Mouse (Mus musculus) midbrain, postnatal 0 days (tissue): Measurements from ENCODE around the gene Gm32717. TPM values are rescaled to one million over a fixed set of nuclear protein-coding genes. Genes with fewer than 3 reads are reported as not detected.
"Not testable (repeated sequence)": the region's sequence is repeated elsewhere in the genome, so short reads cannot be mapped to it uniquely, and the experiment has no call there.

Experiments used
- ATAC-seq: fragments of 200-750 bp; cut with Nextera tagmentation; 2 replicates; pipeline ENCODE4 v1.8.0; 2017; ENCODE audit warnings: moderate number of reproducible peaks, mild to moderate bottlenecking, moderate TSS enrichment, moderate library complexity; ENCODE audit not compliant: low FRiP score
- DNase-seq: peaks from one replicate; pipeline ENCODE4 v3.0.0-alpha.2; 2015; ENCODE audit warnings: low spot score
- H3K27ac ChIP-seq: fragments of 300-500 bp; sonication (generic); 2 replicates; pipeline ENCODE4 v1.5.1; 2014; ENCODE audit warnings: low read depth, mild to moderate bottlenecking, low read length, mixed read lengths
- H3K27me3 ChIP-seq: fragments of 300-500 bp; sonication (generic); 2 replicates; pipeline ENCODE4 v1.6.1; 2014; ENCODE audit warnings: low read length, control low read depth, mixed read lengths; ENCODE audit not compliant: insufficient read depth
- H3K36me3 ChIP-seq: fragments of 300-500 bp; sonication (generic); 2 replicates; pipeline ENCODE4 v1.6.1; 2014; ENCODE audit warnings: low read length, control low read depth, mixed read lengths; ENCODE audit not compliant: insufficient read depth
- H3K4me1 ChIP-seq: fragments of 300-500 bp; sonication (generic); 2 replicates; pipeline ENCODE4 v1.6.1; 2014; ENCODE audit warnings: mild to moderate bottlenecking, control low read depth, antibody characterized with exemption, low read length, mixed read lengths; ENCODE audit not compliant: insufficient read depth
- H3K4me2 ChIP-seq: fragments of 300-500 bp; sonication (generic); 2 replicates; pipeline ENCODE4 v1.6.1; 2014; ENCODE audit warnings: low read depth, mild to moderate bottlenecking, low read length, mixed read lengths; ENCODE audit not compliant: poor library complexity, severe bottlenecking
- H3K4me3 ChIP-seq: fragments of 300-500 bp; sonication (generic); 2 replicates; pipeline ENCODE4 v1.5.1; 2014; ENCODE audit warnings: low read depth, mild to moderate bottlenecking, low read length, moderate library complexity
- H3K9ac ChIP-seq: fragments of 300-500 bp; sonication (generic); replicated peaks from 2 replicates; pipeline ENCODE4 v1.6.1; 2014; ENCODE audit warnings: mild to moderate bottlenecking, low read length, moderate library complexity, mixed read lengths; ENCODE audit not compliant: poor library complexity, severe bottlenecking
- H3K9me3 ChIP-seq: fragments of 300-500 bp; sonication (generic); 2 replicates; pipeline ENCODE4 v1.6.1; 2016; ENCODE audit warnings: low read length, control low read depth
- WGBS: fragments of 180-500 bp; shearing (Covaris S2); extraction: QIAGEN DNeasy Blood & Tissue Kit; methylation state at CpG from one replicate; pipeline ENCODE4 v1.1.7; 2014; 5-methylcytosine and 5-hydroxymethylcytosine counted together
- polyA plus RNA-seq: library from polyadenylated mRNA; unstranded; fragments of >200 nt; fragmentation: Nextera tagmentation; extraction: Ambion mirVana; gene quantifications from 2 replicates; pipeline ENCODE4 v1.2.1, GENCODE M21; 2015
- total RNA-seq: library from RNA; depleted of rRNA; stranded (reverse); fragments of >200 nt; gene quantifications from 2 replicates; pipeline ENCODE4 v1.2.3, GENCODE M21; 2014; rRNA removed

Gene Gm32717
- total RNA-seq = 0.11 and 0.24 TPM in 2 replicates
- polyA plus RNA-seq = 0.20 TPM in 1 of 2 replicates, not detected in the other

GRCm38 (mm10) chr10:118240680-118241079 lies at the start of gene Gm32717:
TSS of gene Gm32717 (minus strand) at chr10:118240780.
- not testable (repeated sequence) for H3K27me3 ChIP-seq, ATAC-seq, H3K4me3 ChIP-seq, H3K4me1 ChIP-seq, H3K27ac ChIP-seq, DNase-seq, H3K4me2 ChIP-seq, H3K9ac ChIP-seq, H3K36me3 ChIP-seq, H3K9me3 ChIP-seq
- no CpG with 5 or more reads among the region's 13 CpGs for WGBS

- not testable (repeated sequence) for H3K4me2 ChIP-seq, ATAC-seq, H3K9me3 ChIP-seq, DNase-seq, H3K4me1 ChIP-seq, H3K36me3 ChIP-seq, H3K9ac ChIP-seq, H3K27ac ChIP-seq, H3K4me3 ChIP-seq, H3K27me3 ChIP-seq
- 100% methylated on average over 2 of the region's 5 CpGs for WGBS
These were observed 42.4 kb upstream of the Gm32717 start for GRCm38 (mm10) chr10:118283016-118283415.

GRCm38 (mm10) chr10:118282565-118282964 lies 42.0 kb upstream of the Gm32717 start:
- not testable (repeated sequence) for H3K36me3 ChIP-seq, ATAC-seq, H3K9ac ChIP-seq, H3K27me3 ChIP-seq, H3K9me3 ChIP-seq, H3K4me1 ChIP-seq, H3K27ac ChIP-seq, H3K4me3 ChIP-seq, DNase-seq, H3K4me2 ChIP-seq
- 78% methylated on average over 7 of the region's 7 CpGs for WGBS

GRCm38 (mm10) chr10:118278069-118278468 lies 37.5 kb upstream of the Gm32717 start:
- ATAC-seq, H3K9ac ChIP-seq, H3K27ac ChIP-seq, H3K27me3 ChIP-seq, H3K9me3 ChIP-seq, H3K4me1 ChIP-seq, H3K36me3 ChIP-seq, DNase-seq, H3K4me2 ChIP-seq, H3K4me3 ChIP-seq: not testable (repeated sequence)
- WGBS = no CpG with 5 or more reads among the region's 4 CpGs

- not testable (repeated sequence) for H3K9ac ChIP-seq, H3K4me1 ChIP-seq, H3K9me3 ChIP-seq, H3K4me2 ChIP-seq, H3K4me3 ChIP-seq, ATAC-seq, H3K36me3 ChIP-seq, DNase-seq, H3K27me3 ChIP-seq, H3K27ac ChIP-seq
- no CpG with 5 or more reads among the region's 2 CpGs for WGBS
These were observed 30.8 kb upstream of the Gm32717 start for GRCm38 (mm10) chr10:118271416-118271815.

GRCm38 (mm10) chr10:118268812-118269211 lies 28.2 kb upstream of the Gm32717 start:
- WGBS = no CpG with 5 or more reads among the region's 8 CpGs

GRCm38 (mm10) chr10:118258388-118258787 lies 17.8 kb upstream of the Gm32717 start, which contains the start of gene Gm32802:
TSS of gene Gm32802 (plus strand) at chr10:118258688.
- H3K4me3 ChIP-seq, H3K9me3 ChIP-seq, H3K27ac ChIP-seq, H3K4me1 ChIP-seq, DNase-seq, ATAC-seq, H3K9ac ChIP-seq, H3K4me2 ChIP-seq, H3K27me3 ChIP-seq, H3K36me3 ChIP-seq: not testable (repeated sequence)
- WGBS = no CpG with 5 or more reads among the region's 13 CpGs

More at GRCm38 (mm10) chr10:118268812-118269211, 28.2 kb upstream of the Gm32717 start:
- not testable (repeated sequence) for H3K36me3 ChIP-seq, H3K27me3 ChIP-seq, H3K27ac ChIP-seq, DNase-seq, H3K9me3 ChIP-seq, ATAC-seq, H3K9ac ChIP-seq, H3K4me2 ChIP-seq, H3K4me1 ChIP-seq, H3K4me3 ChIP-seq
